Mouse (Mus musculus) C2C12 (cell line): ENCODE measurements around the gene Abhd5.

Experiments used
- CTCF ChIP-seq: IDR thresholded peaks from one replicate; pipeline ENCODE4 v1.5.1; 2011; ENCODE audit not compliant: control insufficient read depth, insufficient read depth, insufficient read length
- MAX ChIP-seq: IDR thresholded peaks from one replicate; pipeline ENCODE4 v1.6.1; 2011; ENCODE audit warnings: mild to moderate bottlenecking, control low read depth
- USF1 ChIP-seq: IDR thresholded peaks from one replicate; pipeline ENCODE4 v1.6.1; 2011; ENCODE audit warnings: low read depth, mild to moderate bottlenecking, control low read depth, moderate library complexity

DNA sequence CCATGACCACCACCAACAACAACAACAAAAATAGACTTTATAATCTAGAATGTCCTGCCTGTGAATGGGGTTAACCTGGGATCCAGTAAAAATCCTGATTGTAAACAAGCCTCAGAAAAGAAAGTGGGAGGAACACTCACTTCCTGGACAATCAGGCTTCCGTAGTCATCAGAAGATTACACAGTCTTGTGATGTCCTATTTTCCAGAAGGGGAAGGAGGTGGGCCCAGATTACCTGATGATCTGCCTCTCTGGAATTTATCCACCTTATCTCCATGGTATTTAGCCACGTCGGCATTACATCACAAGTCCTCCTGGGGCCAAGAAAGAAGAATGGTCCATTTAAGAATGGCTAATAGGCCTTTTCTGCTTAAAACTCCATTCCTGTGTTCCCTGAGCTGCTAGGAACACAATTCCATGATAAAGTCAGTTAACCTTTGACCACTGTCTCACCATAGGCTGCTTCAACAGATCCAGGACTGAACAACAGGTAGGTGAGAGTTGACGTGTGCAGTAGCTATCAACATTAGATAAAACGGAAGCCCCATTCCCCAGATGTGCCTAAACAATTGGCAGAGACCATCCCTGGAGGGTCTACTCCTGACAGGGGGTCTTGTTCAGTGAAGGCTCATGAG is 38.0 kb downstream of the Abhd5 start:
- TF ChIP-seq CTCF (no peak), MAX (no peak), USF1 (no peak)
